8 mouse cellular contexts compared by ENCODE assay signal in the genomic region with DNA sequence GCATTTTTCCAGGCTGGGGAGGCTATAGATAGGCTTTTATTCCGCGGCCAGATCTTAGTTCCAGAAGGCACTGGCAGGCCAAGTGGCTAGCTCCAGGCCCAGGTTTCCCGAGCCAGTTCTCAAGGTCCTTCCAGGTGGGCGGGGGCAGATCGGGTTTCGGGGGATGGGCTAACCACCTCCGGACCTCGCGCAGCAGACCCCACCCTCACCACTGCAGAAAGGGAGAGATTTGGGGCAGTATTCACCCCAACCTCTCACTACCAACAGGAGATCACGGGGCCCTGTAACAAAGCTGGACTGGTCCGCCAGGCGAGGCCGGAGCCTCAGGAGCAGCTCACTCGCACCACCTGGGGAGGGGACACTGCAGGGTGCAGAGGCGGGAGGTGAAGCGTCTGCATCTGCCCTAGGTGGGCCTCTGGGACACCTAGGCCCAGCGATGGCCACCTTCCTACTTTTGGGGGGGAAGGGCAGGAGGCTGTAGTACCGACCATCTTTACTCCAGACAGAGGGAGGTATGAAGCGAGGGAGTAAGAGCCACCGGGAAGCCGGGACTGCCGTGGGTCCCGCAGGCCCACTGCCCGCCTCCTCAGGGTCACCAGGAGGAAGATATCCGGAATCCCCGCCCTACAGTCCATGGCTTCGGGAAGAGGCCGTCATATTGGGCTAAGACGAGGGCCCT. TPM values are rescaled to one million over a fixed set of nuclear protein-coding genes. Genes with fewer than 3 reads are reported as not detected.
DNase-seq lines count a peak whose midpoint lies in the region; ATAC-seq and TF ChIP-seq lines count a peak whose summit lies in the region.

No protein-coding gene starts in this region.

- H3K27me3 ChIP-seq in E14TG2a.4 (ENCODE audit: insufficient read depth, low read length) = no peaks in the 10 kb centered on the region
- H3K27me3 ChIP-seq in heart, embryonic 12.5 days (replicated peaks) = no peaks in the 10 kb centered on the region
- no peaks in the 10 kb centered on the region for H3K27me3 ChIP-seq in kidney, postnatal 0 days (ENCODE audit: insufficient read depth, low read length)

- peaks cover 69% of the 10 kb centered on the region for H3K4me1 ChIP-seq in E14TG2a.4 (replicated peaks; ENCODE audit: low read depth, low read length)
- peaks cover 26% of the 10 kb centered on the region for H3K4me1 ChIP-seq in heart, embryonic 12.5 days (replicated peaks)
- H3K4me1 ChIP-seq in kidney, postnatal 0 days (replicated peaks; ENCODE audit: insufficient read depth, low read length) = peaks cover 6% of the 10 kb centered on the region; the same call in 1 of the 2 replicates
- H3K4me1 ChIP-seq in lung, adult 2 months (ENCODE audit: control insufficient read depth, insufficient read depth, low read length) = peaks cover 6% of the 10 kb centered on the region; the same call in 1 of the 2 replicates

- ATAC-seq in erythroblast, adult 5-6 weeks (replicated peaks; ENCODE audit: low FRiP score, poor library complexity, severe bottlenecking) = peak; percentile 34
- ATAC-seq in heart, embryonic 12.5 days (ENCODE audit: insufficient number of reproducible peaks, low FRiP score) = peak; percentile 37
- peak; percentile 26 for ATAC-seq in kidney, postnatal 0 days (replicated peaks; ENCODE audit: low FRiP score, low read depth)
- ATAC-seq in neutrophil, adult 5-6 weeks (ENCODE audit: extremely low read depth, insufficient number of reproducible peaks, low FRiP score, poor library complexity, severe bottlenecking) = 0 out of 2 replicates have a peak, but pooled peaks have one; percentile 0

- TF ChIP-seq POLR2A in lung, adult 2 months (IDR thresholded peaks at IDR 0.05; ENCODE audit: borderline replicate concordance, extremely low read depth, low read depth, low read length) = no peak; the same call in 1 of the 2 replicates

- under 1% methylated on average over 29 of the region's 29 CpGs for WGBS in heart, embryonic 12.5 days
- 0% methylated on average over 29 of the region's 29 CpGs for WGBS in kidney, postnatal 0 days
- under 1% methylated on average over 29 of the region's 29 CpGs for WGBS in lung, adult 2 months

- no peaks in the 10 kb centered on the region for H3K9me3 ChIP-seq in E14TG2a.4 (ENCODE audit: low read length)
- no peaks in the 10 kb centered on the region for H3K9me3 ChIP-seq in heart, embryonic 12.5 days (replicated peaks)
- H3K9me3 ChIP-seq in kidney, postnatal 0 days (replicated peaks; ENCODE audit: low read length) = no peaks in the 10 kb centered on the region

- peaks cover 43% of the 10 kb centered on the region for H3K36me3 ChIP-seq in E14TG2a.4 (ENCODE audit: insufficient read depth, low read length)
- peaks cover 29% of the 10 kb centered on the region for H3K36me3 ChIP-seq in heart, embryonic 12.5 days
- peaks cover 20% of the 10 kb centered on the region; the same call in 1 of the 2 replicates for H3K36me3 ChIP-seq in kidney, postnatal 0 days (ENCODE audit: insufficient read depth, low read length)

- peak overlapping the region; percentile 96 for H3K9ac ChIP-seq in heart, embryonic 12.5 days
- peak overlapping the region; percentile 89 for H3K9ac ChIP-seq in kidney, postnatal 0 days (ENCODE audit: low read depth, low read length)

- H3K4me2 ChIP-seq in heart, embryonic 12.5 days = peak overlapping the region; percentile 82
- H3K4me2 ChIP-seq in kidney, postnatal 0 days (ENCODE audit: low read length) = peak overlapping the region; percentile 56

- no peak for TF ChIP-seq CTCF in E14TG2a.4 (conservative IDR thresholded peaks at IDR 0.05; ENCODE audit: low read length)
- 0 out of 2 replicates have a peak, but pooled peaks have one; percentile 3 for TF ChIP-seq CTCF in kidney, postnatal 0 days (IDR thresholded peaks at IDR 0.05; ENCODE audit: low read depth)
- no peak for TF ChIP-seq CTCF in lung, adult 2 months (IDR thresholded peaks at IDR 0.05; ENCODE audit: insufficient read depth, low read length)

- H3K4me3 ChIP-seq in E14TG2a.4 (replicated peaks; ENCODE audit: low read length) = peak overlapping the region; percentile 99
- H3K4me3 ChIP-seq in heart, embryonic 12.5 days = peak overlapping the region; percentile 89
- peak overlapping the region; percentile 95 for H3K4me3 ChIP-seq in kidney, postnatal 0 days (replicated peaks; ENCODE audit: low read depth, low read length)
- peak overlapping the region; percentile 70 for H3K4me3 ChIP-seq in lung, adult 2 months (replicated peaks; ENCODE audit: extremely low read depth, low read depth, low read length)

- H3K27ac ChIP-seq in heart, embryonic 12.5 days (ENCODE audit: poor library complexity, severe bottlenecking) = peak overlapping the region; percentile 98
- H3K27ac ChIP-seq in kidney, postnatal 0 days = peak overlapping the region; percentile 97

- DNase-seq in adrenal gland, postnatal 4 days (ENCODE audit: low spot score in 2 of 2) = peak; percentile 26 to 54
- DNase-seq in kidney, postnatal 0 days (ENCODE audit: low spot score) = peak; percentile 77
- peak; percentile 69 for DNase-seq in lung, adult 2 months
- peak; percentile 48 to 67 for DNase-seq in urinary bladder, postnatal 36 days (ENCODE audit: low spot score in 2 of 2)

RNA-seq across cellular contexts. Expression of gene Ube2b, which starts 0.8 kb away (rescaled TPM):
- 100 to 1,000 TPM; 131 to 142 TPM for total RNA-seq in adrenal gland, postnatal 4 days (2021)
- total RNA-seq in erythroblast, adult 5-6 weeks (2015; ENCODE audit: low replicate concordance) = 430 and 441 TPM in 2 replicates
- total RNA-seq in erythroblast, adult 5-6 weeks (2017; ENCODE audit: low replicate concordance) = 422 and 539 TPM in 2 replicates
- 263 and 265 TPM in 2 replicates for polyA plus RNA-seq in heart, embryonic 12.5 days (2016; fragmentation: Nextera tagmentation; extraction: Ambion mirVana)
- polyA plus RNA-seq in kidney, postnatal 0 days (2015; fragmentation: Nextera tagmentation; extraction: Ambion mirVana) = 248 and 255 TPM in 2 replicates
- polyA plus RNA-seq in lung, adult 2 months (2012; rRNA removed) = 39.2 and 48.8 TPM in 2 replicates
- total RNA-seq in neutrophil, adult 5-6 weeks (2017) = 269 and 292 TPM in 2 replicates

RNA-seq across cellular contexts. Expression of gene Cdkl3, which starts 4.3 kb away (rescaled TPM):
- total RNA-seq in adrenal gland, postnatal 4 days (2021) = 1 to 10 TPM; 7.9 to 8.0 TPM
- total RNA-seq in erythroblast, adult 5-6 weeks (2015; ENCODE audit: low replicate concordance) = 1.7 TPM in 1 of 2 replicates, not detected in the other
- 0.98 TPM in 1 of 2 replicates, not detected in the other for total RNA-seq in erythroblast, adult 5-6 weeks (2017; ENCODE audit: low replicate concordance)
- 8.5 and 9.4 TPM in 2 replicates for polyA plus RNA-seq in heart, embryonic 12.5 days (2016; fragmentation: Nextera tagmentation; extraction: Ambion mirVana)
- 10.3 and 10.6 TPM in 2 replicates for polyA plus RNA-seq in kidney, postnatal 0 days (2015; fragmentation: Nextera tagmentation; extraction: Ambion mirVana)
- polyA plus RNA-seq in lung, adult 2 months (2012; rRNA removed) = 1.4 and 2.4 TPM in 2 replicates
- 12.8 and 21.7 TPM in 2 replicates for total RNA-seq in neutrophil, adult 5-6 weeks (2017)

RNA-seq across cellular contexts. Expression of gene Cdkn2aipnl, which starts 32.3 kb away (rescaled TPM):
- 10 to 100 TPM; 33.1 to 34.3 TPM for total RNA-seq in adrenal gland, postnatal 4 days (2021)
- total RNA-seq in erythroblast, adult 5-6 weeks (2015; ENCODE audit: low replicate concordance) = 18.4 and 25.9 TPM in 2 replicates
- total RNA-seq in erythroblast, adult 5-6 weeks (2017; ENCODE audit: low replicate concordance) = 13.8 and 16.7 TPM in 2 replicates
- polyA plus RNA-seq in heart, embryonic 12.5 days (2016; fragmentation: Nextera tagmentation; extraction: Ambion mirVana) = 70.8 and 73.4 TPM in 2 replicates
- polyA plus RNA-seq in kidney, postnatal 0 days (2015; fragmentation: Nextera tagmentation; extraction: Ambion mirVana) = 70.8 and 71.7 TPM in 2 replicates
- 18.7 and 19.7 TPM in 2 replicates for polyA plus RNA-seq in lung, adult 2 months (2012; rRNA removed)
- total RNA-seq in neutrophil, adult 5-6 weeks (2017) = 37.9 and 40.5 TPM in 2 replicates

Comparison
In these comparisons a context has a peak if more than half of its experiments do, and no peak if none do; other contexts are left out.
1. Peak in every context shown above with its lines: DNase-seq, ATAC-seq, H3K4me3 ChIP-seq and H3K27ac ChIP-seq.